Mouse (Mus musculus) cerebellum, adult 2 months (tissue): ENCODE data around the gene Plekho1. TPM values are rescaled to one million over a fixed set of nuclear protein-coding genes. Genes with fewer than 3 reads are reported as not detected.

Experiments
- DNase-seq, 2 experiments: peaks; one replicate each; pipeline ENCODE4 v3.0.0; 2021
- H3K27ac ChIP-seq: fragments of 200-500 bp; 2 replicates; pipeline ENCODE4 v1.5.1; 2012; ENCODE audit warnings: low read length, control low read depth, inconsistent platforms; ENCODE audit not compliant: insufficient read depth
- H3K27me3 ChIP-seq: fragments of 200-500 bp; 2 replicates; pipeline ENCODE4 v1.6.1; 2012; ENCODE audit warnings: inconsistent platforms, mild to moderate bottlenecking, low read length, moderate library complexity; ENCODE audit not compliant: control insufficient read depth, insufficient read depth
- H3K4me1 ChIP-seq: fragments of 200-500 bp; 2 replicates; pipeline ENCODE4 v1.6.1; 2011; ENCODE audit warnings: low read length; ENCODE audit not compliant: control insufficient read depth, insufficient read depth
- H3K4me3 ChIP-seq: fragments of 200-500 bp; replicated peaks from 2 replicates; pipeline ENCODE3; 2011; ENCODE audit warnings: mild to moderate bottlenecking, low read depth, low read length, control low read depth; ENCODE audit not compliant: insufficient read depth
- CTCF ChIP-seq: fragments of 200-500 bp; IDR thresholded peaks from 2 replicates; pipeline ENCODE4 v1.5.1; 2011; ENCODE audit warnings: low read depth, mild to moderate bottlenecking, control low read depth, low read length, moderate library complexity, borderline replicate concordance; ENCODE audit not compliant: insufficient read depth
- POLR2A ChIP-seq: fragments of 200-500 bp; IDR thresholded peaks from 2 replicates; pipeline ENCODE4 v1.6.1; 2011; ENCODE audit warnings: low read length, control low read depth, borderline replicate concordance; ENCODE audit not compliant: insufficient read depth
- WGBS: fragments of 180-500 bp; shearing (Covaris S2); methylation state at CpG from one replicate; pipeline ENCODE4 v1.1.7; 2018; 5-methylcytosine and 5-hydroxymethylcytosine counted together
- polyA plus RNA-seq: library from polyadenylated mRNA; depleted of rRNA; stranded (reverse); fragments of >200 nt; gene quantifications from 2 replicates; pipeline ENCODE4 v1.2.3, GENCODE M21; 2012

Gene Plekho1
- polyA plus RNA-seq, 1 experiment: 155 TPM

GRCm38 (mm10) chr3:96021421-96022128 is 25.8 kb upstream of the Plekho1 start:
- WGBS: 75% methylated on average over 5 of the region's 5 CpGs
- no peak for DNase-seq
- TF ChIP-seq CTCF (no peak), POLR2A (no peak)
- Histone ChIP-seq H3K27ac (no peak overlapping the region), H3K27me3 (no peaks in the 10 kb centered on the region), H3K4me1 (peaks cover 4% of the 10 kb centered on the region), H3K4me3 (no peak overlapping the region)

- peaks cover 4% of the 10 kb centered on the region for H3K4me1 ChIP-seq
- H3K27me3 ChIP-seq: no peaks in the 10 kb centered on the region
- WGBS: 91% methylated on average over 1 of the region's 1 CpGs
- H3K27ac ChIP-seq: no peak overlapping the region
- H3K4me3 ChIP-seq: no peak overlapping the region
- TF ChIP-seq CTCF (no peak), POLR2A (no peak)
- no peak for DNase-seq
These were observed 24.9 kb upstream of the Plekho1 start for GRCm38 (mm10) chr3:96020735-96021134.

GRCm38 (mm10) chr3:96017461-96017860 is 21.7 kb upstream of the Plekho1 start:
- Histone ChIP-seq H3K27ac (no peak overlapping the region), H3K27me3 (no peaks in the 10 kb centered on the region), H3K4me3 (no peak overlapping the region), H3K4me1 (peaks cover 6% of the 10 kb centered on the region; the same call in 1 of the 2 replicates)
- TF ChIP-seq CTCF (no peak), POLR2A (no peak)
- DNase-seq: no peak
- WGBS: 71% methylated on average over 5 of the region's 5 CpGs

GRCm38 (mm10) chr3:96016257-96016889 is 20.6 kb upstream of the Plekho1 start:
- Histone ChIP-seq H3K27me3 (no peaks in the 10 kb centered on the region), H3K27ac (no peak overlapping the region), H3K4me3 (no peak overlapping the region), H3K4me1 (peaks cover 9% of the 10 kb centered on the region; the same call in 1 of the 2 replicates)
- no peak for DNase-seq
- WGBS: 97% methylated on average over 2 of the region's 2 CpGs
- no peak for TF ChIP-seq CTCF
- TF ChIP-seq POLR2A: no peak

- 51% methylated on average over 2 of the region's 2 CpGs for WGBS
- H3K27ac ChIP-seq: no peak overlapping the region
- DNase-seq: no peak
- H3K4me3 ChIP-seq: no peak overlapping the region
- TF ChIP-seq POLR2A (no peak), CTCF (no peak)
- H3K27me3 ChIP-seq: no peaks in the 10 kb centered on the region
- H3K4me1 ChIP-seq: peaks cover 9% of the 10 kb centered on the region; the same call in 1 of the 2 replicates
These were observed 19.9 kb upstream of the Plekho1 start for GRCm38 (mm10) chr3:96015681-96016080.

GRCm38 (mm10) chr3:96012805-96013204 is 17.0 kb upstream of the Plekho1 start:
- no peak for TF ChIP-seq POLR2A
- TF ChIP-seq CTCF: no peak
- peak in 1 of 2 experiments; percentile 71 for DNase-seq
- Histone ChIP-seq H3K27ac (0 out of 2 replicates have a peak overlapping the region, but pooled peaks have one; percentile 50), H3K4me1 (peaks cover 16% of the 10 kb centered on the region; the same call in 1 of the 2 replicates), H3K4me3 (no peak overlapping the region), H3K27me3 (no peaks in the 10 kb centered on the region)
- 12% methylated on average over 5 of the region's 5 CpGs for WGBS

GRCm38 (mm10) chr3:96008463-96008862 is 12.7 kb upstream of the Plekho1 start:
- 3% methylated on average over 6 of the region's 6 CpGs for WGBS
- Histone ChIP-seq H3K4me1 (peaks cover 17% of the 10 kb centered on the region; the same call in 1 of the 2 replicates), H3K27me3 (no peaks in the 10 kb centered on the region), H3K27ac (peak overlapping the region; percentile 23; the same call in 1 of the 2 replicates), H3K4me3 (no peak overlapping the region)
- TF ChIP-seq POLR2A (no peak), CTCF (no peak)
- peak in 1 of 2 experiments; percentile 68 for DNase-seq
